Mouse (Mus musculus) kidney, postnatal 36 days (tissue): Measurements from ENCODE around the gene Fam205a3.
"Not testable (repeated sequence)": the region's sequence is repeated elsewhere in the genome, so short reads cannot be mapped to it uniquely, and the experiment has no call there.

Experiments
- DNase-seq, 2 experiments: peaks; one replicate each; pipeline ENCODE4 v3.0.0; 2021 to 2022; ENCODE audit warnings: mixed read lengths in 2 of 2

The Fam205a3 gene

DNA sequence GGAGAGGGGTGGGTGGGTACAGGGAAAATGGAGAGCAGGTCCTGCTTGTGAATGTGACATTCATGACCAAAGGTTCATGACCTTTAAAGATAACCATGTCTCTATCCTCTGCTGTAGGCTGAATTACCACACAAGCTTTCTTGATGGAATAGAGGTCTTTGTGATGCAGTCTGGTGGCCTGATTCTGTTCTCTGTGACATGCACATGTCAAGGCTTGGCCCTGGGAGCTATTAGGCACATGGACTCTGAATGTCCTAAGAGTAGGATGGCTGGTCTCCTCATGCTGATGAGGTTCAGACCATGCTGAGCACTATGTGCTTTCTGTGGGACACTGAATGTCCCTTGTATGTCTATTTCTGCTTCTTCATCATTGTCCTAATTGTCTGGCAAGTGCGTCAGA, at the start of gene Fam205a3:
Gene Fam205a3 (plus strand): TSS at position 301 of the 400 bp plus-strand sequence.
- not testable (repeated sequence) for DNase-seq

DNA sequence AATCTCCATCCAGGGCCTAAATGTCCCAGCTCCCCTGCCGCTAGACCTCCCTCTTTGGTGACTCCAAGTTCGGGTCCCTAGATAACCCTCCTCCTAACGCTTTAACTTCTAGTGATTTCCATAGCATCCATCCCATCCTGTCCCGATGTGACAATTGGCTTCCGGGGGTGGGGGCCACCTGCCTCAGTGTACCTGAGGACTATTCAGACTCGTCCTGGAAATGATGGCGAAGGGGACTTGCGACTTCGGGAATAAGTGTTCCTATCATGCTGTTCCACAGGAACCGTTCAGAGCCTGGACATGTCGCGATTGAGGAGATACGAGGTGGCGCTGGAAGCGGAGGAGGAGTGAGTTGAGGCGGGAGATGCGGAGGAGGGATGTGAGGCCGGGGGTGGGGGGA, 24.2 kb upstream of the Fam205a3 start, which contains the start of gene Gm21953:
Gene Gm21953 (plus strand): TSS at position 301 of the 400 bp plus-strand sequence.
- not testable (repeated sequence) for DNase-seq
